Mouse (Mus musculus): ENCODE measurements at regions not wholly inside any gene's neighbourhood (a gene's known extent, or its start where the extent isn't known, plus 50 kb on each side); places are given as distances from the start of the nearest gene placed in this dataset.
A peak's percentile ranks its signal among the peaks of the same experiment; 100 is the strongest.
"Not testable (repeated sequence)": the region's sequence is repeated elsewhere in the genome, so short reads cannot be mapped to it uniquely, and the experiment has no call there.

GRCm38 (mm10) chr13:20039590-20039989 lies 50.8 kb upstream of the Elmo1 start:
- no peak for DNase-seq

GRCm38 (mm10) chr13:20038463-20038862 lies 51.9 kb upstream of the Elmo1 start:
- DNase-seq: peak; percentile 48

GRCm38 (mm10) chr13:20037436-20037835 lies 53.0 kb upstream of the Elmo1 start:
- DNase-seq: no peak

- peak; percentile 21 for DNase-seq
Observed at GRCm38 (mm10) chr13:20033937-20034735, 56.3 kb upstream of the Elmo1 start.

GRCm38 (mm10) chr13:20031660-20032059 lies 58.7 kb upstream of the Elmo1 start:
- no peak for DNase-seq

GRCm38 (mm10) chr13:20031082-20031481 lies 59.3 kb upstream of the Elmo1 start:
- no peak for DNase-seq

- DNase-seq: no peak
Observed at GRCm38 (mm10) chr13:20026612-20027011, 63.8 kb upstream of the Elmo1 start.

- not testable (repeated sequence) for DNase-seq
Observed at GRCm38 (mm10) chr13:20016454-20016853, 73.9 kb upstream of the Elmo1 start.

GRCm38 (mm10) chr13:20012621-20013020 lies 77.8 kb upstream of the Elmo1 start:
- DNase-seq: no peak

GRCm38 (mm10) chr13:20009164-20009563 lies 81.2 kb upstream of the Elmo1 start:
- no peak for DNase-seq

- no peak for DNase-seq
Observed at GRCm38 (mm10) chr13:20007561-20007960, 82.8 kb upstream of the Elmo1 start.

GRCm38 (mm10) chr13:19997606-19998005 lies 92.8 kb upstream of the Elmo1 start:
- DNase-seq: no peak

GRCm38 (mm10) chr13:19975621-19976020 lies 114.8 kb upstream of the Elmo1 start:
- DNase-seq: no peak

- DNase-seq: no peak
Observed at GRCm38 (mm10) chr13:19966566-19966965, 123.8 kb upstream of the Elmo1 start.

- no peak for DNase-seq
Observed at GRCm38 (mm10) chr13:19963031-19963430, 127.4 kb upstream of the Elmo1 start.

- DNase-seq: no peak
Observed at GRCm38 (mm10) chr13:19928761-19929160, 104.7 kb upstream of the Gpr141 start.

GRCm38 (mm10) chr13:19927807-19928206 lies 103.8 kb upstream of the Gpr141 start:
- no peak for DNase-seq

GRCm38 (mm10) chr13:19921084-19921827 lies 97.2 kb upstream of the Gpr141 start:
- no peak for DNase-seq

- DNase-seq: no peak
Observed at GRCm38 (mm10) chr13:19911860-19912584, 88.0 kb upstream of the Gpr141 start.

GRCm38 (mm10) chr13:19902786-19903185 lies 78.7 kb upstream of the Gpr141 start:
- DNase-seq: no peak

- DNase-seq: no peak
Observed at GRCm38 (mm10) chr13:19897191-19897590, 73.1 kb upstream of the Gpr141 start.

- DNase-seq: no peak
Observed at GRCm38 (mm10) chr13:19888983-19889773, 65.1 kb upstream of the Gpr141 start.

Data from lung, postnatal 14 days (tissue).